Mouse (Mus musculus): ENCODE measurements around the gene Sept7. TPM values are rescaled to one million over a fixed set of nuclear protein-coding genes. Genes with fewer than 3 reads are reported as not detected.

Sept7 gene
- total and polyA plus RNA-seq, 3 experiments = 77.9 to 288 (median 170) TPM

GRCm38 (mm10) chr9:25212309-25213163 is 39.7 kb upstream of the Sept7 start:
- H3K4me1 ChIP-seq (ENCODE audit: control insufficient read depth in 1 of 2, insufficient read depth in 2 of 2) = no peaks in the 10 kb centered on the region
- no peak overlapping the region for H3K4me2 ChIP-seq (ENCODE audit: insufficient read depth, low read depth, poor library complexity, severe bottlenecking)
- peaks cover 5% of the 10 kb centered on the region for H3K9me3 ChIP-seq (replicated peaks; ENCODE audit: low read length)
- H3K27me3 ChIP-seq (replicated peaks) = no peaks in the 10 kb centered on the region
- in situ Hi-C loops (cut with MboI; ENCODE audit: low pct_ligation_motif_present, low pct_unique_long_range_greater_than_20kb, low sequenced_read_pairs) = no loop called here
- DNase-seq (ENCODE audit: extremely low read depth) = no peak
- no peak overlapping the region for H3K4me3 ChIP-seq (replicated peaks in 1 of 3; ENCODE audit: low read depth in 2 of 3, low read length in 2 of 3, poor library complexity in 1 of 3)
- no peak for TF ChIP-seq SMC3 (IDR thresholded peaks at IDR 0.05; ENCODE audit: low read depth, low read length)
- TF ChIP-seq CHD2 (IDR thresholded peaks at IDR 0.05; ENCODE audit: low read length) = no peak
- TF ChIP-seq EP300 (IDR thresholded peaks at IDR 0.05; ENCODE audit: low read length) = no peak
- TF ChIP-seq ZC3H11A (IDR thresholded peaks at IDR 0.05; ENCODE audit: low read depth, low read length) = no peak
- no peak for TF ChIP-seq JUN (IDR thresholded peaks at IDR 0.05; ENCODE audit: insufficient read depth, low read depth, low read length)
- no peak for TF ChIP-seq PAX5 (IDR thresholded peaks at IDR 0.05; ENCODE audit: low read length)
- TF ChIP-seq ETS1 (conservative IDR thresholded peaks at IDR 0.05; ENCODE audit: low read depth, low read length) = no peak
- TF ChIP-seq MXI1 (IDR thresholded peaks at IDR 0.05; ENCODE audit: low read depth, low read length) = no peak
- TF ChIP-seq USF2 (conservative IDR thresholded peaks at IDR 0.05; ENCODE audit: low read depth, low read length) = no peak
- H3K9ac ChIP-seq (ENCODE audit: insufficient read depth, low read depth) = no peak overlapping the region
- dilution Hi-C loops (cut with MboI; ENCODE audit: extremely low pct_ligation_motif_present, extremely low pct_unique_long_range_greater_than_20kb, low sequenced_read_pairs) = no loop called here
- no peaks in the 10 kb centered on the region for H3K79me2 ChIP-seq (replicated peaks; ENCODE audit: control insufficient read depth, extremely low read depth, insufficient read depth, poor library complexity, severe bottlenecking)
- H3K27ac ChIP-seq (ENCODE audit: insufficient read depth, low read depth) = no peak overlapping the region
- H3K36me3 ChIP-seq (replicated peaks in 1 of 2; ENCODE audit: control insufficient read depth in 1 of 2, insufficient read depth in 1 of 2, low read length in 1 of 2) = no peaks in the 10 kb centered on the region

DNA sequence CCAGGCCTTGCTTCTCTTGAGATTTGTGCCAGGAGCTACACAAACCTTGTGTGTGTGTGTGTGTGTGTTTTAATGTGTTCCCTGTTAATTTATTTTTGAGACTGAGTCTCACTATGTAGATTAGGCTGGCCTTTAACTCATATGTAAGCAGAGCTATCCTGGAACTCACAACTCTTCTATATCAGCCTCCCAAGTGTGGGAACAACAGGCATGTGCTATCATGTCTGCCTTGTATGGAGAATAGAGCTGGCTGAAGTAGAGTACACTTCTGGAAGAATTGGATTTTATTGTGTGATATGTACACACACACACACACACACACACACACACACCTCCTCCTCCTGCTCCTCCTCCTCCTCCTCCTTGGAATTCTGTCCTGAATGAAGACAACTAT is 39.1 kb upstream of the Sept7 start:
- Histone ChIP-seq H3K4me3 (replicated peaks in 1 of 3; ENCODE audit: low read depth in 2 of 3, low read length in 2 of 3, poor library complexity in 1 of 3) (no peak overlapping the region), H3K27me3 (replicated peaks) (no peaks in the 10 kb centered on the region), H3K4me1 (ENCODE audit: control insufficient read depth in 1 of 2, insufficient read depth in 2 of 2) (no peaks in the 10 kb centered on the region), H3K27ac (ENCODE audit: insufficient read depth, low read depth) (no peak overlapping the region), H3K4me2 (ENCODE audit: insufficient read depth, low read depth, poor library complexity, severe bottlenecking) (no peak overlapping the region), H3K9me3 (replicated peaks; ENCODE audit: low read length) (peaks cover 5% of the 10 kb centered on the region), H3K79me2 (replicated peaks; ENCODE audit: control insufficient read depth, extremely low read depth, insufficient read depth, poor library complexity, severe bottlenecking) (no peaks in the 10 kb centered on the region), H3K36me3 (replicated peaks in 1 of 2; ENCODE audit: control insufficient read depth in 1 of 2, insufficient read depth in 1 of 2, low read length in 1 of 2) (no peaks in the 10 kb centered on the region), H3K9ac (ENCODE audit: insufficient read depth, low read depth) (no peak overlapping the region)
- no peak for DNase-seq (ENCODE audit: extremely low read depth)
- dilution Hi-C loops (cut with MboI; ENCODE audit: extremely low pct_ligation_motif_present, extremely low pct_unique_long_range_greater_than_20kb, low sequenced_read_pairs) (no loop called here), in situ Hi-C loops (cut with MboI; ENCODE audit: low pct_ligation_motif_present, low pct_unique_long_range_greater_than_20kb, low sequenced_read_pairs) (no loop called here)
- TF ChIP-seq GABPA (IDR thresholded peaks at IDR 0.05; ENCODE audit: insufficient replicate concordance, low read depth, low read length) = no peak
- no peak for TF ChIP-seq RAD21 (IDR thresholded peaks at IDR 0.05; ENCODE audit: low read depth, low read length)
- no peak for TF ChIP-seq USF1 (IDR thresholded peaks at IDR 0.05; ENCODE audit: low read depth, low read length)
- TF ChIP-seq ZKSCAN1 (IDR thresholded peaks at IDR 0.05; ENCODE audit: borderline replicate concordance, low read depth, low read length) = no peak
- TF ChIP-seq HCFC1 (IDR thresholded peaks at IDR 0.05; ENCODE audit: low read depth, low read length) = no peak
- no peak for TF ChIP-seq ZMIZ1 (IDR thresholded peaks at IDR 0.05; ENCODE audit: low read depth, low read length)
- no peak for TF ChIP-seq MAX (IDR thresholded peaks at IDR 0.05; ENCODE audit: low read length)
- no peak for TF ChIP-seq POLR2AphosphoS2 (IDR thresholded peaks at IDR 0.05; ENCODE audit: low read depth, low read length)
- no peak for TF ChIP-seq ZNF384 (IDR thresholded peaks at IDR 0.05; ENCODE audit: low read depth, low read length)
- TF ChIP-seq TBP (conservative IDR thresholded peaks at IDR 0.05; ENCODE audit: low read depth, low read length) = no peak
- TF ChIP-seq IRF4 (IDR thresholded peaks at IDR 0.05; ENCODE audit: low read depth, low read length) = no peak
- TF ChIP-seq MYC (IDR thresholded peaks at IDR 0.05; ENCODE audit: low read depth, low read length) = no peak
- TF ChIP-seq CTCF (conservative IDR thresholded peaks at IDR 0.05 in 1 of 2, IDR thresholded peaks at IDR 0.05 in 1 of 2; ENCODE audit: low read depth in 2 of 2, low read length in 2 of 2) = no peak
- no peak for TF ChIP-seq UBTF (IDR thresholded peaks at IDR 0.05; ENCODE audit: low read depth, low read length)
